Comparison of ENCODE assay signal across 16 mouse cellular contexts in the genomic region with DNA sequence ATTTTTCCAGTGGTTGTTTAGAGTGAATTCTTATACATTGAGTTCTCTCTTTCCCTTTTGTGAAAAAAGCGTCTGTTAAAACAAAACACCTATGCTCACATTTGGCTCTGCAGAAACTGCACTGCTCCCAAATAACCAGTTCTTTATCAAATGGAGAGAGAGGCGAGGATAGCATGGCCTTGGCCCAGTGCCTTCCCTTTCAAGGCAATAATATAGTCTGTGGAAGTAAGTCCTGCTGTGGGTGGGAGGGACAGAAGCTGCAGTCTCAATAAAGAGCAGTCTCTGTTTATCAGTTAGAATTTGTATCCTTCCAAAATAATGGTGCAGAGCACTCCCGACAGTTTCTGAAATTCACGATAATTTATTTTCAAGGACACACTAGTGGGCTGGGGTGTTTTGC.
"Had no signal": no experiment of that assay in that cellular context is flagged by ENCODE, and none has a peak within 500 bp of the region (broad histone marks: within the 10 kb centered on the region; RNA-seq: fewer than 3 reads in every experiment).

No protein-coding gene starts in this region.

- DNase-seq: kidney, adult 18-20 months; kidney, adult 9 months; kidney, postnatal 25 days; layer of hippocampus, adult 9-11 months; liver; lung, adult 18-20 months; lung, postnatal 10 days; lung, postnatal 4 days; midbrain, embryonic 14.5 days; right cerebral cortex, adult 18-20 months; right cerebral cortex, postnatal 14 days; right cerebral cortex, postnatal 4 days; thymus, adult 2 months; thymus, postnatal 14 days; thymus, postnatal 4 days had no signal

- ATAC-seq: liver, embryonic 12.5 days had no signal
